Mouse (Mus musculus) hindbrain, embryonic 10.5 days (tissue): ENCODE measurements around the gene Nbeal2. TPM values are rescaled to one million over a fixed set of nuclear protein-coding genes. Genes with fewer than 3 reads are reported as not detected.

Experiments
- DNase-seq: peaks from one replicate; pipeline ENCODE4 v3.0.0-alpha.2; 2017; ENCODE audit warnings: low spot score
- H3K27ac ChIP-seq: fragments of 300-500 bp; sonication (generic); 2 replicates; pipeline ENCODE4 v1.5.1; 2016; ENCODE audit warnings: mild to moderate bottlenecking, moderate library complexity
- H3K27me3 ChIP-seq: fragments of 300-500 bp; sonication (generic); 2 replicates; pipeline ENCODE4 v1.6.1; 2016; ENCODE audit warnings: mild to moderate bottlenecking; ENCODE audit not compliant: poor library complexity, insufficient read depth, severe bottlenecking
- H3K36me3 ChIP-seq: fragments of 300-500 bp; sonication (generic); 2 replicates; pipeline ENCODE4 v1.6.1; 2016; ENCODE audit warnings: mild to moderate bottlenecking, moderate library complexity
- H3K4me1 ChIP-seq: fragments of 300-500 bp; sonication (generic); replicated peaks from 2 replicates; pipeline ENCODE4 v1.6.1; 2016; ENCODE audit warnings: mild to moderate bottlenecking
- H3K4me3 ChIP-seq: fragments of 300-500 bp; sonication (generic); 2 replicates; pipeline ENCODE4 v1.5.1; 2016; ENCODE audit warnings: mild to moderate bottlenecking, moderate library complexity
- H3K9me3 ChIP-seq: fragments of 300-500 bp; sonication (generic); 2 replicates; pipeline ENCODE4 v1.6.1; 2016; ENCODE audit warnings: mild to moderate bottlenecking, moderate library complexity
- WGBS: fragments of 180-500 bp; shearing (Covaris S2); methylation state at CpG from one replicate; pipeline ENCODE4 v1.1.7; 2016; 5-methylcytosine and 5-hydroxymethylcytosine counted together
- polyA plus RNA-seq: library from polyadenylated mRNA; unstranded; fragments of >200 nt; fragmentation: Nextera tagmentation; extraction: Ambion mirVana; gene quantifications from 2 replicates; pipeline ENCODE4 v1.2.1, GENCODE M21; 2016

Gene Nbeal2
- polyA plus RNA-seq, 1 experiment from 2014 or later = 1.7 TPM

GRCm38 (mm10) chr9:110632671-110633070 is 21.3 kb downstream of the Nbeal2 start:
- no peak for DNase-seq
- no peak overlapping the region for H3K4me3 ChIP-seq
- H3K27me3 ChIP-seq = peaks cover 68% of the 10 kb centered on the region
- 84% methylated on average over 15 of the region's 15 CpGs for WGBS
- peaks cover 3% of the 10 kb centered on the region; the same call in 1 of the 2 replicates for H3K36me3 ChIP-seq
- no peak overlapping the region for H3K27ac ChIP-seq
- H3K9me3 ChIP-seq = no peaks in the 10 kb centered on the region
- peaks cover 25% of the 10 kb centered on the region for H3K4me1 ChIP-seq

GRCm38 (mm10) chr9:110631651-110632275 is 22.2 kb downstream of the Nbeal2 start:
- peaks cover 25% of the 10 kb centered on the region for H3K4me1 ChIP-seq
- H3K36me3 ChIP-seq = peaks cover 3% of the 10 kb centered on the region; the same call in 1 of the 2 replicates
- H3K9me3 ChIP-seq = no peaks in the 10 kb centered on the region
- peaks cover 65% of the 10 kb centered on the region for H3K27me3 ChIP-seq
- peak overlapping the region; percentile 46 for H3K4me3 ChIP-seq
- 10% methylated on average over 30 of the region's 30 CpGs for WGBS
- H3K27ac ChIP-seq = no peak overlapping the region
- peak; percentile 46 for DNase-seq

GRCm38 (mm10) chr9:110631191-110631590 is 22.8 kb downstream of the Nbeal2 start:
- Histone ChIP-seq H3K27me3 (peaks cover 64% of the 10 kb centered on the region), H3K27ac (no peak overlapping the region), H3K4me1 (peaks cover 25% of the 10 kb centered on the region), H3K4me3 (peak overlapping the region; percentile 46), H3K9me3 (no peaks in the 10 kb centered on the region), H3K36me3 (peaks cover 3% of the 10 kb centered on the region; the same call in 1 of the 2 replicates)
- WGBS = 7% methylated on average over 10 of the region's 10 CpGs
- DNase-seq = peak; percentile 81

GRCm38 (mm10) chr9:110630171-110630570 is 23.8 kb downstream of the Nbeal2 start:
- Histone ChIP-seq H3K36me3 (peaks cover 3% of the 10 kb centered on the region; the same call in 1 of the 2 replicates), H3K4me1 (peaks cover 25% of the 10 kb centered on the region), H3K27ac (no peak overlapping the region), H3K4me3 (no peak overlapping the region), H3K27me3 (peaks cover 65% of the 10 kb centered on the region), H3K9me3 (no peaks in the 10 kb centered on the region)
- 92% methylated on average over 15 of the region's 15 CpGs for WGBS
- DNase-seq = no peak

- Histone ChIP-seq H3K27me3 (peaks cover 19% of the 10 kb centered on the region), H3K4me3 (peak overlapping the region; percentile 68), H3K9me3 (no peaks in the 10 kb centered on the region), H3K4me1 (peaks cover 28% of the 10 kb centered on the region), H3K36me3 (peaks cover 29% of the 10 kb centered on the region), H3K27ac (peak overlapping the region; percentile 91)
- DNase-seq = no peak
- WGBS = 68% methylated on average over 11 of the region's 11 CpGs
These were observed 28.5 kb downstream of the Nbeal2 start for GRCm38 (mm10) chr9:110625350-110625908.

- Histone ChIP-seq H3K36me3 (peaks cover 37% of the 10 kb centered on the region), H3K27ac (peak within 1 kb of the TSS; percentile 91)
- WGBS = under 1% methylated on average over 41 of the region's 41 CpGs
These were observed 29.4 kb downstream of the Nbeal2 start, which contains the start of gene Nradd for GRCm38 (mm10) chr9:110624361-110625166. Nradd (minus strand) TSS chr9:110624452.

GRCm38 (mm10) chr9:110623416-110624195 is 30.4 kb downstream of the Nbeal2 start:
- Histone ChIP-seq H3K27me3 (peaks cover 10% of the 10 kb centered on the region), H3K27ac (peak overlapping the region; percentile 91), H3K4me1 (peaks cover 28% of the 10 kb centered on the region), H3K9me3 (no peaks in the 10 kb centered on the region), H3K4me3 (peak overlapping the region; percentile 68), H3K36me3 (peaks cover 47% of the 10 kb centered on the region)
- DNase-seq = peak; percentile 17
- WGBS = 57% methylated on average over 8 of the region's 8 CpGs

More at GRCm38 (mm10) chr9:110624361-110625166, 29.4 kb downstream of the Nbeal2 start, which contains the start of gene Nradd:
- Histone ChIP-seq H3K27me3 (peaks cover 10% of the 10 kb centered on the region), H3K9me3 (no peaks in the 10 kb centered on the region), H3K4me3 (peak within 1 kb of the TSS; percentile 68), H3K4me1 (peaks cover 28% of the 10 kb centered on the region)
- DNase-seq = peak; percentile 93

- Histone ChIP-seq H3K4me3 (no peak overlapping the region), H3K27me3 (peaks cover 10% of the 10 kb centered on the region), H3K4me1 (peaks cover 28% of the 10 kb centered on the region), H3K9me3 (no peaks in the 10 kb centered on the region), H3K27ac (no peak overlapping the region), H3K36me3 (peaks cover 53% of the 10 kb centered on the region)
- no peak for DNase-seq
- 89% methylated on average over 12 of the region's 12 CpGs for WGBS
These were observed 31.2 kb downstream of the Nbeal2 start for GRCm38 (mm10) chr9:110622621-110623219.

- peaks cover 28% of the 10 kb centered on the region for H3K4me1 ChIP-seq
- H3K36me3 ChIP-seq = peaks cover 73% of the 10 kb centered on the region
- H3K27ac ChIP-seq = no peak overlapping the region
- peaks cover 4% of the 10 kb centered on the region for H3K27me3 ChIP-seq
- WGBS = 95% methylated on average over 7 of the region's 7 CpGs
- H3K4me3 ChIP-seq = no peak overlapping the region
- H3K9me3 ChIP-seq = no peaks in the 10 kb centered on the region
- DNase-seq = no peak
These were observed 33.3 kb downstream of the Nbeal2 start for GRCm38 (mm10) chr9:110620685-110621084.

- Histone ChIP-seq H3K4me1 (peaks cover 23% of the 10 kb centered on the region), H3K27ac (no peak overlapping the region), H3K27me3 (no peaks in the 10 kb centered on the region; the same call in 1 of the 2 replicates), H3K4me3 (no peak overlapping the region), H3K36me3 (peaks cover 78% of the 10 kb centered on the region), H3K9me3 (no peaks in the 10 kb centered on the region)
- no peak for DNase-seq
- 88% methylated on average over 7 of the region's 7 CpGs for WGBS
These were observed 33.8 kb downstream of the Nbeal2 start for GRCm38 (mm10) chr9:110620180-110620579.

GRCm38 (mm10) chr9:110617081-110617480 is 36.9 kb downstream of the Nbeal2 start:
- Histone ChIP-seq H3K27ac (no peak overlapping the region), H3K9me3 (no peaks in the 10 kb centered on the region), H3K4me3 (no peak overlapping the region), H3K36me3 (peaks cover 97% of the 10 kb centered on the region), H3K27me3 (no peaks in the 10 kb centered on the region), H3K4me1 (no peaks in the 10 kb centered on the region)
- 90% methylated on average over 3 of the region's 3 CpGs for WGBS
- no peak for DNase-seq

- WGBS = 93% methylated on average over 3 of the region's 3 CpGs
- no peak overlapping the region for H3K4me3 ChIP-seq
- H3K27me3 ChIP-seq = no peaks in the 10 kb centered on the region
- no peaks in the 10 kb centered on the region for H3K4me1 ChIP-seq
- peaks cover 92% of the 10 kb centered on the region for H3K36me3 ChIP-seq
- no peak overlapping the region for H3K27ac ChIP-seq
- no peaks in the 10 kb centered on the region for H3K9me3 ChIP-seq
- no peak for DNase-seq
These were observed 42.5 kb downstream of the Nbeal2 start for GRCm38 (mm10) chr9:110611471-110611870.
